Mouse (Mus musculus) small intestine, adult 2 months (tissue): ENCODE data around the gene Tifa. TPM values are rescaled to one million over a fixed set of nuclear protein-coding genes. Genes with fewer than 3 reads are reported as not detected.
A peak's percentile ranks its signal among the peaks of the same experiment; 100 is the strongest.
"Not testable (repeated sequence)": the region's sequence is repeated elsewhere in the genome, so short reads cannot be mapped to it uniquely, and the experiment has no call there.

Experiments used
- H3K27ac ChIP-seq: fragments of 200-500 bp; 2 replicates; pipeline ENCODE4 v1.5.1; 2012; ENCODE audit warnings: low read depth, low read length, control low read depth, inconsistent platforms; ENCODE audit not compliant: insufficient read depth
- H3K27me3 ChIP-seq: fragments of 200-500 bp; 2 replicates; pipeline ENCODE4 v1.6.1; 2012; ENCODE audit warnings: mild to moderate bottlenecking, moderate library complexity, low read length, inconsistent platforms; ENCODE audit not compliant: control insufficient read depth, insufficient read depth
- H3K36me3 ChIP-seq: fragments of 200-500 bp; 2 replicates; pipeline ENCODE4 v1.6.1; 2012; ENCODE audit warnings: mild to moderate bottlenecking, low read length, control low read depth, inconsistent platforms; ENCODE audit not compliant: control insufficient read depth, insufficient read depth
- H3K4me1 ChIP-seq: fragments of 200-500 bp; 2 replicates; pipeline ENCODE4 v1.6.1; 2012; ENCODE audit warnings: low read length, inconsistent platforms, mixed read lengths; ENCODE audit not compliant: control insufficient read depth, insufficient read depth, insufficient read length
- H3K4me3 ChIP-seq: fragments of 200-500 bp; 2 replicates; pipeline ENCODE4 v1.5.1; 2012; ENCODE audit warnings: low read depth, mild to moderate bottlenecking, control low read depth, inconsistent platforms, low read length, moderate library complexity
- CTCF ChIP-seq: fragments of 200-500 bp; IDR thresholded peaks from 2 replicates; pipeline ENCODE4 v1.5.1; 2012; ENCODE audit warnings: low read depth, mild to moderate bottlenecking, control low read depth, inconsistent platforms, low read length, moderate library complexity, mixed read lengths; ENCODE audit not compliant: insufficient replicate concordance, insufficient read length; ENCODE audit errors: extremely low read depth
- POLR2A ChIP-seq: fragments of 200-500 bp; IDR thresholded peaks from 2 replicates; pipeline ENCODE4 v1.6.1; 2012; ENCODE audit warnings: low read depth, mild to moderate bottlenecking, control low read depth, inconsistent platforms, low read length, moderate library complexity
- WGBS: fragments of 180-500 bp; shearing (Covaris S2); methylation state at CpG from one replicate; pipeline ENCODE4 v1.1.7; 2018; 5-methylcytosine and 5-hydroxymethylcytosine counted together
- polyA plus RNA-seq: library from polyadenylated mRNA; depleted of rRNA; stranded (reverse); fragments of >200 nt; gene quantifications from 2 replicates; pipeline ENCODE4 v1.2.3, GENCODE M21; 2012

Gene Tifa
- polyA plus RNA-seq, 1 experiment, result 11.3 TPM

- Histone ChIP-seq H3K4me3 (no peak overlapping the region), H3K36me3 (no peaks in the 10 kb centered on the region), H3K27me3 (no peaks in the 10 kb centered on the region), H3K27ac (no peak overlapping the region), H3K4me1 (no peaks in the 10 kb centered on the region)
- no peak for TF ChIP-seq POLR2A
- no peak for TF ChIP-seq CTCF
- 84% methylated on average over 5 of the region's 5 CpGs for WGBS
Observed at GRCm38 (mm10) chr3:127764541-127764940, 25.1 kb upstream of the Tifa start.

GRCm38 (mm10) chr3:127765971-127766370 is 23.6 kb upstream of the Tifa start:
- TF ChIP-seq POLR2A (no peak), CTCF (no peak)
- Histone ChIP-seq H3K4me3 (no peak overlapping the region), H3K27me3 (no peaks in the 10 kb centered on the region), H3K4me1 (no peaks in the 10 kb centered on the region), H3K27ac (no peak overlapping the region), H3K36me3 (no peaks in the 10 kb centered on the region)
- 84% methylated on average over 3 of the region's 3 CpGs for WGBS

GRCm38 (mm10) chr3:127769146-127769545 is 20.5 kb upstream of the Tifa start:
- H3K27me3 ChIP-seq, result no peaks in the 10 kb centered on the region
- no peaks in the 10 kb centered on the region for H3K36me3 ChIP-seq
- no peak overlapping the region for H3K4me3 ChIP-seq
- no peak for TF ChIP-seq POLR2A
- no peak for TF ChIP-seq CTCF
- no peak overlapping the region for H3K27ac ChIP-seq
- H3K4me1 ChIP-seq, result no peaks in the 10 kb centered on the region
- WGBS, result 80% methylated on average over 11 of the region's 11 CpGs

GRCm38 (mm10) chr3:127780021-127780644 is 9.5 kb upstream of the Tifa start, which contains the start of gene Alpk1:
Gene Alpk1, minus strand, starts transcription at chr3:127780527.
- TF ChIP-seq POLR2A (0 out of 2 replicates have a peak, but pooled peaks have one; percentile 40), CTCF (peak; percentile 56; the same call in 1 of the 2 replicates)
- Histone ChIP-seq H3K27ac (peak within 1 kb of the TSS; percentile 79), H3K27me3 (no peaks in the 10 kb centered on the region), H3K4me3 (peak within 1 kb of the TSS; percentile 70), H3K36me3 (no peaks in the 10 kb centered on the region), H3K4me1 (peaks cover 5% of the 10 kb centered on the region; the same call in 1 of the 2 replicates)
- under 1% methylated on average over 24 of the region's 24 CpGs for WGBS

GRCm38 (mm10) chr3:127780921-127781320 is 8.7 kb upstream of the Tifa start:
- 82% methylated on average over 9 of the region's 9 CpGs for WGBS
- no peak overlapping the region for H3K4me3 ChIP-seq
- no peaks in the 10 kb centered on the region for H3K36me3 ChIP-seq
- TF ChIP-seq POLR2A (no peak), CTCF (no peak)
- H3K4me1 ChIP-seq, result peaks cover 5% of the 10 kb centered on the region; the same call in 1 of the 2 replicates
- no peaks in the 10 kb centered on the region for H3K27me3 ChIP-seq
- peak overlapping the region; percentile 25 for H3K27ac ChIP-seq

GRCm38 (mm10) chr3:127782921-127783320 is 6.7 kb upstream of the Tifa start:
- WGBS, result 45% methylated on average over 6 of the region's 6 CpGs

GRCm38 (mm10) chr3:127783680-127784079 is 5.9 kb upstream of the Tifa start:
- H3K27me3 ChIP-seq, H3K4me1 ChIP-seq, H3K27ac ChIP-seq, H3K4me3 ChIP-seq, H3K36me3 ChIP-seq: not testable (repeated sequence)
- WGBS, result 98% methylated on average over 8 of the region's 8 CpGs

More at GRCm38 (mm10) chr3:127782921-127783320, 6.7 kb upstream of the Tifa start:
- no peak overlapping the region for H3K27ac ChIP-seq
- no peaks in the 10 kb centered on the region for H3K36me3 ChIP-seq
- no peak overlapping the region for H3K4me3 ChIP-seq
- H3K27me3 ChIP-seq, result no peaks in the 10 kb centered on the region
- TF ChIP-seq CTCF, result no peak
- TF ChIP-seq POLR2A, result no peak
- H3K4me1 ChIP-seq, result peaks cover 5% of the 10 kb centered on the region; the same call in 1 of the 2 replicates
